Mouse (Mus musculus) gastrocnemius, postnatal 25 days (tissue): ENCODE data around the gene Atp11c. TPM values are rescaled to one million over a fixed set of nuclear protein-coding genes. Genes with fewer than 3 reads are reported as not detected.

Source experiments
- DNase-seq: peaks from one replicate; pipeline ENCODE4 v3.0.0; 2022
- microRNA-seq, 2 experiments: library from miRNA; unstranded; fragments of <30 nt; microRNA quantifications; one replicate each; pipeline ENCODE4 v1.2.0; 2021; ENCODE audit warnings: borderline replicate concordance in 2 of 2
- total RNA-seq, 2 experiments: library from RNA; stranded (reverse); gene quantifications; 1 replicate in 1 of 2; 2 replicates in 1 of 2; pipeline ENCODE4 v1.2.3; 2021

Atp11c gene
- total RNA-seq, 2 experiments from 2014 or later, result 3.0 to 3.1 TPM

GRCm38 (mm10) chrX:60386852-60387251, 205.6 kb downstream of the Atp11c start:
- no peak for DNase-seq

- no peak for DNase-seq
These were observed 210.8 kb downstream of the Atp11c start for GRCm38 (mm10) chrX:60381711-60382110.

GRCm38 (mm10) chrX:60380386-60380785, 212.1 kb downstream of the Atp11c start:
- no peak for DNase-seq

- DNase-seq, result no peak
These were observed 243.8 kb downstream of the Atp11c start for GRCm38 (mm10) chrX:60348741-60349140.

- DNase-seq, result no peak
These were observed 247.1 kb downstream of the Atp11c start for GRCm38 (mm10) chrX:60345447-60345846.

- peak; percentile 25 for DNase-seq
These were observed 247.5 kb downstream of the Atp11c start for GRCm38 (mm10) chrX:60344991-60345390.

- no peak for DNase-seq
These were observed 262.8 kb downstream of the Atp11c start for GRCm38 (mm10) chrX:60329735-60330134.

- no peak for DNase-seq
These were observed 271.2 kb downstream of the Atp11c start for GRCm38 (mm10) chrX:60321321-60321720.

- DNase-seq, result no peak
These were observed 274.8 kb downstream of the Atp11c start for GRCm38 (mm10) chrX:60317661-60318060.

GRCm38 (mm10) chrX:60292335-60292734, 300.2 kb downstream of the Atp11c start:
- no peak for DNase-seq

GRCm38 (mm10) chrX:60255346-60255745, 337.2 kb downstream of the Atp11c start:
- DNase-seq, result no peak

GRCm38 (mm10) chrX:60187726-60188125, 404.8 kb downstream of the Atp11c start:
- no peak for DNase-seq

- DNase-seq, result no peak
These were observed 409.9 kb downstream of the Atp11c start for GRCm38 (mm10) chrX:60182611-60183010.

GRCm38 (mm10) chrX:60178744-60179458, 413.6 kb downstream of the Atp11c start, which contains the start of gene Mcf2:
Gene Mcf2 (minus strand): TSS chrX:60179089.
- DNase-seq, result no peak

- DNase-seq, result no peak
These were observed 414.3 kb downstream of the Atp11c start for GRCm38 (mm10) chrX:60178025-60178743.

Small RNA genes lying within 50 kb of the gene (microRNA-seq; reads per million reads assigned to microRNA genes)
- gene Mir505, result 20.6 to 29.1 reads per million in 2 experiments

Other genes starting within 250 kb of the Atp11c start
- not detected for gene Gm7073, start 53.4 kb downstream of the Atp11c start, total RNA-seq